Mouse (Mus musculus): ENCODE results near the gene Naxd. TPM values are rescaled to one million over a fixed set of nuclear protein-coding genes. Genes with fewer than 3 reads are reported as not detected.
"Not testable (repeated sequence)": the region's sequence is repeated elsewhere in the genome, so short reads cannot be mapped to it uniquely, and the experiment has no call there.

The Naxd gene
- polyA plus RNA-seq, 1 experiment: 96.5 TPM

DNA sequence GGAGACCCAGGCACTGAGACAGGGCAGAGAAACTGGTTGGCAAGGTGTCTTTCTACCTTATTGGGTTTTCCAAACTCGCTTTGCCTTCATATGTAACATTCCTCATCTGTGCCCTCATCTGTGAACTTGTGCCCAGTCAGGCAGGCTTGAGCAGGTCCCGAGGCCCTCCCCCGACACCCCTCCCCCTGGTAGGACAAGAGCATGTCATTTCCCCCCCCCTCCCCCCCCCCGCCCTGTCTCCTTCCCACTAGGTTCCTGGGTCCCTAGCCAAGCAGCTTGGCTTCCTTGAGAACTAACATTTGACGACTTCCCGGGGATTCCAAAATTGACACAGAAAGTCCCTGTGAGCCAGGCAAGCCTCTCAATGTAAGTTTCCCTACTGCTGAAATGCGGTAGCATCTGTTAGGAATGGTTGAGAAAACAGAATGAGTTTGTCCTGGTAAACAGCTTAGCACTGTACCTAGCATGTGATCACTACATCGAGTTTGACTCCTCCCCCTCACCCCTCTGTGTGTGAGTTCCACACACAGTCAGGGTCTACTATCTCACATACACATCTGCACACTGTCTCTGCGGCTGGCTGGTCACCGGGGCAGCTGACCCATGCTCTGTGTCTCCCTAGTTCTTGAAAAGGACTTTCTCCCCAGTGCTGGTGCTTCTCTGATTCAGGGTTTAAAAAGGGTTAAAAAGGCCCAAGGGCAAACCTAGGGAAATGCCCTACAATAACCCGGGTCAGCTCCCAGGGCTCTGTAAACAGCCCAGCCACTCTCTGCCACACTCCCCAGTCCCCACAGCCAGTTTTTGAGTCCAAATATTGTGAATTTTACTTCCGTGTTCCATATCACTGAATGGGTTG is 39.1 kb upstream of the Naxd start:
- no peak overlapping the region for H3K27ac ChIP-seq (ENCODE audit: insufficient read depth, low read length)
- H3K4me3 ChIP-seq (ENCODE audit: insufficient read depth, low read length): no peak overlapping the region
- TF ChIP-seq POLR2A (IDR thresholded peaks at IDR 0.05; ENCODE audit: extremely low read depth, insufficient read depth, low read length) (no peak), CTCF (IDR thresholded peaks at IDR 0.05; ENCODE audit: extremely low read depth, insufficient read depth, low read length) (no peak)
- peaks cover 4% of the 10 kb centered on the region; the same call in 1 of the 2 replicates for H3K4me1 ChIP-seq (ENCODE audit: control insufficient read depth, insufficient read depth, low read length)

DNA sequence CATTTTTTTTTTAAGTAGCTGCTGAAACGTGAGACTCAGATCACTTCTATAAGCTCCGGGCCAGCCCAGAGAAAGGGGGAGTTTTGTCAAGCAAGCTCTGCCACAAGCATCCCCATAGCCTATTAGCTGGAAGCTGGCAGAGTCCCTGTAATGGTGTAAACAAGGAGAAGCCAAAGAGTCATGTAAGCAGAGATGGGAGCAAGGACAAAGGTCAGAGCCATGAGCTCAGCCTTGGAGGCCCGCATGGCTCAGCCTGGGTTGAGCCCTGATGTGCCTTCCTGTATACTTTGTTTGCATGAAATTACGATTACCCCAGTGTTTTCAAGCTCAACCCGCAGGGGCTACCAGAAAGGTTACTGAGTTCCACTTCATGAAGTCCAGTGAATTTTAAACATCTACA is 38.3 kb upstream of the Naxd start:
- TF ChIP-seq CTCF (IDR thresholded peaks at IDR 0.05; ENCODE audit: extremely low read depth, insufficient read depth, low read length) (no peak), POLR2A (IDR thresholded peaks at IDR 0.05; ENCODE audit: extremely low read depth, insufficient read depth, low read length) (no peak)
- Histone ChIP-seq H3K27ac (ENCODE audit: insufficient read depth, low read length) (no peak overlapping the region), H3K4me1 (ENCODE audit: control insufficient read depth, insufficient read depth, low read length) (peaks cover 4% of the 10 kb centered on the region; the same call in 1 of the 2 replicates), H3K4me3 (ENCODE audit: insufficient read depth, low read length) (no peak overlapping the region)

DNA sequence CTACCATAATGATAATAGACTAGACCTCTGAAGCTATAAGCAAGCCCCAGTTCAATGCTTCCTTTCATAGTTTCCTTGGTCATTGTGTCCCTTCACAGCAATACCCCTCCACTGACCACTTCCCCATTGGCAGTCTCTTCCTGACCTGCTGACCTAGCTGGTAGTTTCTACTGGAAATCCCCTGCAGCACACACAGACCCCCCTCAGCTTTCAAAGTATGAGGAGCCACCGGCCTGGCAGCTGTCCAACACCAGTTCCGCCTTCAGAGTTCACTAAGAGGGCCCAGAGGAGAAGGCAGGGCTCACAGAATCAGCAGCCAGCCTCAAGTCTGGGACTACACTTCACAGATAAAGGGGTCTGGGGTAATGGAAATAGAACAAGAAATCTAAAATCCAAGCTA is 36.4 kb upstream of the Naxd start:
- TF ChIP-seq CTCF (IDR thresholded peaks at IDR 0.05; ENCODE audit: extremely low read depth, insufficient read depth, low read length): no peak
- TF ChIP-seq POLR2A (IDR thresholded peaks at IDR 0.05; ENCODE audit: extremely low read depth, insufficient read depth, low read length): no peak

DNA sequence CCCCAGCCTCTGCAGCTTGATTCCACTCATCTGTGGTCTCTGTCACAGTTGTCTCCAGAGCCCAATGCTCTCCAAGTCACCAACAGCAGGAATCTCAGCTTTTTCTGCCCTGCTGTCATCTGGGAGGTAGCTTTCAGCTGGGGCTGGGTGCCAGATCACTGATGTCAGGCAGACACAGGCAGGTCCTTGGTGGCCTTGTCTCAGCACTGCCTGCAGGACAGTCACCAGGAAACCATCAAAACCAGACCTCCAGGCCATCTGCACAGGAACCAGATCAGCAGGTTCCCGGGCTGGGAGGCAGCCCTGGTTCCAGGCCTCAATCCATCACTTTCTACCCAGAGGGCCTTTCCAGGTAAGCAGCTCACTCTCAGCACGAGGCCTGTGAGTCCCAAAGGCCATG is 35.5 kb upstream of the Naxd start:
- no peak overlapping the region for H3K27ac ChIP-seq (ENCODE audit: insufficient read depth, low read length)
- TF ChIP-seq CTCF (IDR thresholded peaks at IDR 0.05; ENCODE audit: extremely low read depth, insufficient read depth, low read length) (no peak), POLR2A (IDR thresholded peaks at IDR 0.05; ENCODE audit: extremely low read depth, insufficient read depth, low read length) (no peak)
- H3K4me1 ChIP-seq (ENCODE audit: control insufficient read depth, insufficient read depth, low read length): peaks cover 3% of the 10 kb centered on the region; the same call in 1 of the 2 replicates
- no peak overlapping the region for H3K4me3 ChIP-seq (ENCODE audit: insufficient read depth, low read length)

More for the DNA sequence above, 36.4 kb upstream of the Naxd start:
- Histone ChIP-seq H3K4me1 (ENCODE audit: control insufficient read depth, insufficient read depth, low read length) (peaks cover 3% of the 10 kb centered on the region; the same call in 1 of the 2 replicates), H3K27ac (ENCODE audit: insufficient read depth, low read length) (no peak overlapping the region), H3K4me3 (ENCODE audit: insufficient read depth, low read length) (no peak overlapping the region)

DNA sequence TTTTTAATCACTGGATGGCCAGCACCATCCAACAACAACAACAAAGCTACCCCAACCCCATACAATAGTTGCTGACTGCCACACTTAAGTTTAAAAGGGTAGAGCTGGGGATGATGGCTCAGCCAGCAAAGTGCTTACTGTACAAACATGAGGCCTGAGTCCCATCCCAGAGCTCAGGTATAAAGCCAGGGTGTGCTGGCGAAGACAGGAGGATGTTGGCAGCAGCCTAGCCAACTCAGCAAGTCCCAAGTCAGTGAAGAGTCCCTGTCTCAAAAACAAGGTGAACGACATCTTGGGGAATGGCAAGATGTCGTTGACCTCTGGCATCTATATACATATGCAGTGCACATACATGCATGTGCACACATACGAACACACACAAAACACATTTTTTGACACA is 34.7 kb upstream of the Naxd start:
- TF ChIP-seq CTCF (IDR thresholded peaks at IDR 0.05; ENCODE audit: extremely low read depth, insufficient read depth, low read length) (no peak), POLR2A (IDR thresholded peaks at IDR 0.05; ENCODE audit: extremely low read depth, insufficient read depth, low read length) (no peak)
- Histone ChIP-seq H3K27ac (ENCODE audit: insufficient read depth, low read length) (no peak overlapping the region), H3K4me1 (ENCODE audit: control insufficient read depth, insufficient read depth, low read length) (peaks cover 3% of the 10 kb centered on the region; the same call in 1 of the 2 replicates), H3K4me3 (ENCODE audit: insufficient read depth, low read length) (no peak overlapping the region)

DNA sequence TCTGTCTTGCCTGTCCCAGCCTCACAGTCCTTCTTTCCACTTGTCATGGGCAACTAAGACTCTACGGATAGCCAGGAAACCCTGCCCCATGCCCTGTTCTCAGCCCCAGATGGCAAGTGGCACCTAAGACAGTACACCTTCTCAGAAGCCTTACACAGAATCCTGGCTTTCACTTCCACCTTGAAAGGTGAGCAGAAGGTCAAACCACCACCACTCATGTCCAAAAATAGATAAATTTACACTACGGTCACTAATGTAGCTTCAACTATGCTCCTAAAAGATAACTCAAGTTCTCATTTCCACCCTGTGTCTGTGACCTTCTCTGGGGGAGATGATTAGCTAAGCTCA is 33.8 kb upstream of the Naxd start:
- Histone ChIP-seq H3K4me1 (ENCODE audit: control insufficient read depth, insufficient read depth, low read length) (no peaks in the 10 kb centered on the region), H3K27ac (ENCODE audit: insufficient read depth, low read length) (no peak overlapping the region), H3K4me3 (ENCODE audit: insufficient read depth, low read length) (no peak overlapping the region)
- no peak for TF ChIP-seq POLR2A (IDR thresholded peaks at IDR 0.05; ENCODE audit: extremely low read depth, insufficient read depth, low read length)
- TF ChIP-seq CTCF (IDR thresholded peaks at IDR 0.05; ENCODE audit: extremely low read depth, insufficient read depth, low read length): no peak

DNA sequence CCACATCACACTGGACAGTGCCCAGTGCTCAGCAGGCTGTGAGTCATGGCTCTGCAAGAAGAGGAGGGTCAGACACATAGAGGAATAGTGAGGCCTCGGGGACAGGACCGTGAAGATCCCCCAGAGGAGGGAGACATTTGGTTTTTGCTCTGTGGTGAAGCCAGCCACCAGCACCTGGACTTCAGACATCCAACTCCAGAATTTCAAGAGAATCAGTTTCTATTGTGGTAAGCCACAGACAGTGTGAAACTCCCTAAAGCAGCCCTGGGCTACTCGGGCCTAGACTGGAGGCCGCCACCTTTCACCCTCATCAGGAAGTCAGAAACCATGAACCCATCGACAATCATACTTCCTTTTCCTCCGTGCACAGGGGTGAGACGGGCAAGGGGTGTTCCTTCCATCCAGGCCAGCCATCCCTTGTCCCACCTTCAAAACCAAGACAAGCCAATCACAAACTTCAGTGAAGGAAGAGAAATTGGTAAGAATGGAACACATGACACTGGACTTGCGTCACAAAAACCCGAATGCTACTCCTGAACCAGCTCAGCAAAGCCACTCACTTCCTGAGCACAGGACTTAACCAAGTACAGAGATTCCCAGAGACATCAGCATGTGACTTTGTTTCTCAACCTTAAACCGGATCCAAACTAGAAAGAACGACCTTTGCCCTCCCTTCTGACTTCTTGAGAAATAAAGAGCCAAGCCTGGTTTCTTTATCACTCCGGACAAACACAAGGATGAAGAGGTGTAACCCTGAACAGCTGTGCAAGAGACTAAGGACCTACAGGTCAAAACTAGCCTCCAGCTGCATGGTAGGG is 33.2 kb upstream of the Naxd start:
- Histone ChIP-seq H3K4me3 (ENCODE audit: insufficient read depth, low read length) (no peak overlapping the region), H3K27ac (ENCODE audit: insufficient read depth, low read length) (no peak overlapping the region), H3K4me1 (ENCODE audit: control insufficient read depth, insufficient read depth, low read length) (no peaks in the 10 kb centered on the region)
- no peak for TF ChIP-seq POLR2A (IDR thresholded peaks at IDR 0.05; ENCODE audit: extremely low read depth, insufficient read depth, low read length)
- TF ChIP-seq CTCF (IDR thresholded peaks at IDR 0.05; ENCODE audit: extremely low read depth, insufficient read depth, low read length): no peak

DNA sequence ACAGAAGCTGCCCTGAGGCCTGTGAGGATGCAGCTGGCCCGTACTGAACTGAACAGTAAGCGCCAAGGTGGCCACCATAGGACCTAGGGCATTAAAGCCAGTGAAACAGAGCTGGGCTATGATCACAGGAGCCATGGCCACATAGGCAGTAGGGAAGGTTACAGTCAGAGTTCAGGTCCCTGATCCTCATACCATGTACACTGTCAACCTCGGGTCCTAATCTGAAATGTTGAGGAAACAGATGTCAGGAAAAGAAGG is 32.7 kb upstream of the Naxd start:
- Histone ChIP-seq H3K4me3 (ENCODE audit: insufficient read depth, low read length) (no peak overlapping the region), H3K4me1 (ENCODE audit: control insufficient read depth, insufficient read depth, low read length) (no peaks in the 10 kb centered on the region), H3K27ac (ENCODE audit: insufficient read depth, low read length) (no peak overlapping the region)
- TF ChIP-seq POLR2A (IDR thresholded peaks at IDR 0.05; ENCODE audit: extremely low read depth, insufficient read depth, low read length) (no peak), CTCF (IDR thresholded peaks at IDR 0.05; ENCODE audit: extremely low read depth, insufficient read depth, low read length) (no peak)

DNA sequence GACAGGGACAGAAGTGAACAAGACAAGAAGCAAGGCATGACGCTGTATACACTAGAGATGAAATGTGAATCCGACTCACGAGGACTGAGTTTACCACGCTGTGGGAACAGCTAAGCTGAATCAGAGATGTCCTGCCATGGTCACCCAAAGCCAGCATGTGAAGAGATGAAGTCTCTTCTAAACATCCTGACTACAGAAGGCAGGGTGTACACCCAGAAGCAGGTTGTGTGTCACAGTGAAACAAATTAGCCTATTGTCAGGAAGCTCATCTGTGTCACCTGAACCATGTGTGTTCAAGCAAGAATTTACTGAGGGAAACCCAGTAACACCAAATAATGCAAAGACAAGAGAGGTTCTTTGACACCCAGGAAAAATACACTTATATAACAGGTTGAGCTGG is 31.7 kb upstream of the Naxd start:
- no peaks in the 10 kb centered on the region for H3K4me1 ChIP-seq (ENCODE audit: control insufficient read depth, insufficient read depth, low read length)
- TF ChIP-seq POLR2A (IDR thresholded peaks at IDR 0.05; ENCODE audit: extremely low read depth, insufficient read depth, low read length): no peak
- TF ChIP-seq CTCF (IDR thresholded peaks at IDR 0.05; ENCODE audit: extremely low read depth, insufficient read depth, low read length): no peak
- no peak overlapping the region for H3K27ac ChIP-seq (ENCODE audit: insufficient read depth, low read length)
- no peak overlapping the region for H3K4me3 ChIP-seq (ENCODE audit: insufficient read depth, low read length)

DNA sequence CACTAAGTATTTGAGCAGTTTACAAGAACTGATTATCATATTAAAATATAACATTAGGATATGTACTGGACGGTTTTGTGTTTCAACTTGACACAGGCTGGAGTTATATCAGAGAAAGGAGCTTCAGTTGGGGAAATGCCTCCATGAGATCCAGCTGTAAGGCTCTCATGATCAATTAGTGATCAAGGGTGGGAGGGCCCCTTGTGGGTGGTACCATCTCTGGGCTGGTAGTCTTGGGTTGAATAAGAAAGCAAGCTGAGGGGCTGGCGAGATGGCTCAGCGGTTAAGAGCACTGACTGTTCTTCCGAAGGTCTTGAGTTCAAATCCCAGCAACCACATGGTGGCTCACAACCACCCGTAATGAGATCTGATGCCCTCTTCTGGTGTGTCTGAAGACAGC is 30.8 kb upstream of the Naxd start:
- not testable (repeated sequence) for H3K27ac ChIP-seq (ENCODE audit: insufficient read depth, low read length); H3K4me3 ChIP-seq (ENCODE audit: insufficient read depth, low read length); H3K4me1 ChIP-seq (ENCODE audit: control insufficient read depth, insufficient read depth, low read length)
